ENCODE assay signal across 11 mouse cellular contexts in the genomic region with DNA sequence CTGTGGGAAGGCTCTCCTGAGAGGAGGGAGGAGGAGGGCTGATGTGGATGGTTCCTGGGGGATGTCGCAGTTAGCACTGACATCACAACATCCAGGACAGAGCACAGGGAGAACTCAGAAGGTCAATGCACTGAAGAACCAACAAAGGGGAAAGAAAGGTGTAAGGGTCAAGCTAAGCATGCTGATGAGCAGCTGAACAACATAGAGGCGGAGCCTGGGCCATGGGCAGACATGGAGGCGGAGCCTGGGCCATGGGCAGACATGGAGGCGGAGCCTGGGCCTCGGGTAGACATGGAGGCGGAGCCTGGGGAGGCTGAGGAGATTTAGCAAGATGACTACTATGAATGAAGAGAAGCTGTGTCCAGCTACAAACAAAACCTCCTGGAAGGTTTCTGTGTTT. TPM values are rescaled to one million over a fixed set of nuclear protein-coding genes. Genes with fewer than 3 reads are reported as not detected.
DNase-seq lines count a peak whose midpoint lies in the region; ATAC-seq lines count a peak whose summit lies in the region.
"Had no signal": no experiment of that assay in that cellular context is flagged by ENCODE, and none has a peak within 500 bp of the region (broad histone marks: within the 10 kb centered on the region; RNA-seq: fewer than 3 reads in every experiment).

No protein-coding gene starts in this region.

- H3K27ac ChIP-seq in midbrain, embryonic 12.5 days (replicated peaks) = no peak overlapping the region
- no peak overlapping the region for H3K27ac ChIP-seq in midbrain, embryonic 10.5 days (replicated peaks)
- H3K27ac ChIP-seq: embryonic facial prominence, embryonic 12.5 days; layer of hippocampus, adult 2 months; midbrain, embryonic 15.5 days had no signal

- no peaks in the 10 kb centered on the region for H3K9me3 ChIP-seq in midbrain, embryonic 12.5 days
- no peaks in the 10 kb centered on the region for H3K9me3 ChIP-seq in midbrain, embryonic 10.5 days (replicated peaks)
- H3K9me3 ChIP-seq: embryonic facial prominence, embryonic 12.5 days; midbrain, embryonic 15.5 days had no signal

- H3K27me3 ChIP-seq in midbrain, embryonic 12.5 days = no peaks in the 10 kb centered on the region
- no peaks in the 10 kb centered on the region for H3K27me3 ChIP-seq in midbrain, embryonic 10.5 days (ENCODE audit: low read depth, poor library complexity, severe bottlenecking)
- H3K27me3 ChIP-seq: embryonic facial prominence, embryonic 12.5 days; midbrain, embryonic 15.5 days had no signal

- H3K36me3 ChIP-seq in midbrain, embryonic 12.5 days = no peaks in the 10 kb centered on the region
- no peaks in the 10 kb centered on the region for H3K36me3 ChIP-seq in midbrain, embryonic 10.5 days
- H3K36me3 ChIP-seq: embryonic facial prominence, embryonic 12.5 days; midbrain, embryonic 15.5 days had no signal

- H3K4me3 ChIP-seq in midbrain, embryonic 12.5 days = no peak overlapping the region
- no peak overlapping the region for H3K4me3 ChIP-seq in midbrain, embryonic 10.5 days
- H3K4me3 ChIP-seq: embryonic facial prominence, embryonic 12.5 days; layer of hippocampus, adult 2 months; midbrain, embryonic 15.5 days had no signal

- H3K4me2 ChIP-seq in midbrain, embryonic 12.5 days (replicated peaks) = no peak overlapping the region
- H3K4me2 ChIP-seq: embryonic facial prominence, embryonic 12.5 days; midbrain, embryonic 15.5 days had no signal

- peak; percentile 45 for DNase-seq in adrenal gland, postnatal 14 days
- no peak for DNase-seq in adrenal gland, adult 18-20 months (ENCODE audit: low spot score in 2 of 2)
- DNase-seq in midbrain, embryonic 10.5 days (ENCODE audit: low spot score) = no peak
- peak; percentile 50 for DNase-seq in kidney, postnatal 10 days
- peak; percentile 48 to 53 for DNase-seq in spleen, postnatal 36 days (ENCODE audit: low spot score in 2 of 2)
- DNase-seq in left cerebral cortex, adult 8-10 months (ENCODE audit: low spot score in 2 of 2) = no peak
- DNase-seq in gastrocnemius, adult 8-10 months (ENCODE audit: low spot score in 2 of 2) = no peak

- peak; percentile 34; the same call in 1 of the 2 replicates for ATAC-seq in midbrain, embryonic 12.5 days (ENCODE audit: low FRiP score, low read depth)
- ATAC-seq: midbrain, embryonic 15.5 days had no signal

- WGBS in midbrain, embryonic 12.5 days = 78% methylated on average over 6 of the region's 6 CpGs
- 79% methylated on average over 6 of the region's 6 CpGs for WGBS in midbrain, embryonic 10.5 days

- H3K9ac ChIP-seq in midbrain, embryonic 12.5 days (replicated peaks) = no peak overlapping the region
- H3K9ac ChIP-seq: embryonic facial prominence, embryonic 12.5 days; midbrain, embryonic 15.5 days had no signal

- no peaks in the 10 kb centered on the region for H3K4me1 ChIP-seq in midbrain, embryonic 12.5 days
- H3K4me1 ChIP-seq in midbrain, embryonic 10.5 days = no peaks in the 10 kb centered on the region
- H3K4me1 ChIP-seq: midbrain, embryonic 15.5 days had no signal

RNA-seq across cellular contexts. Expression of a gene that starts 17.8 kb away (rescaled TPM):
- total RNA-seq in adrenal gland, postnatal 14 days (2021) = 13.8 and 15.7 TPM in 2 replicates
- total RNA-seq in adrenal gland, adult 18-20 months (2021) = 10 to 100 TPM; 16.1 to 18.5 TPM
- 8.5 and 10.3 TPM in 2 replicates for polyA plus RNA-seq in midbrain, embryonic 12.5 days (2016; fragmentation: Nextera tagmentation; extraction: Ambion mirVana)
- polyA plus RNA-seq in midbrain, embryonic 10.5 days (2016; fragmentation: Nextera tagmentation; extraction: Ambion mirVana) = 6.6 and 7.8 TPM in 2 replicates
- 10 to 100 TPM; 78.1 to 90.6 (median 84.1) TPM for total RNA-seq in left cerebral cortex, adult 8-10 months (2022)
- 1 to 10 TPM; 1.3 to 2.4 (median 2.0) TPM for total RNA-seq in gastrocnemius, adult 8-10 months (2022)

Comparison
In these comparisons a context has a peak if more than half of its experiments do, and no peak if none do; other contexts are left out.
1. DNase-seq: peak in adrenal gland, postnatal 14 days (single experiment), kidney, postnatal 10 days (single experiment) and spleen, postnatal 36 days (2 of 2); none in adrenal gland, adult 18-20 months (0 of 2), midbrain, embryonic 10.5 days (single experiment), left cerebral cortex, adult 8-10 months (0 of 2) and gastrocnemius, adult 8-10 months (0 of 2).